Mouse (Mus musculus) limb, embryonic 14.5 days (tissue): ENCODE data around the gene Fam92b. TPM values are rescaled to one million over a fixed set of nuclear protein-coding genes. Genes with fewer than 3 reads are reported as not detected.

Experiments
- ATAC-seq: fragments of 200-750 bp; cut with Nextera tagmentation; 2 replicates; pipeline ENCODE4 v1.8.0; 2017; ENCODE audit warnings: low read depth, moderate number of reproducible peaks, moderate TSS enrichment; ENCODE audit not compliant: low FRiP score
- DNase-seq: peaks from one replicate; pipeline ENCODE4 v3.0.0-alpha.2; 2015; ENCODE audit warnings: low spot score
- H3K27ac ChIP-seq: fragments of 300-500 bp; sonication (generic); replicated peaks from 2 replicates; pipeline ENCODE4 v1.5.1; 2014; ENCODE audit warnings: low read depth, mild to moderate bottlenecking, low read length, moderate library complexity, mixed read lengths
- H3K27me3 ChIP-seq: fragments of 300-500 bp; sonication (generic); 2 replicates; pipeline ENCODE4 v1.6.1; 2014; ENCODE audit warnings: low read length, mixed read lengths; ENCODE audit not compliant: control insufficient read depth, insufficient read depth
- H3K36me3 ChIP-seq: fragments of 300-500 bp; sonication (generic); 2 replicates; pipeline ENCODE4 v1.6.1; 2014; ENCODE audit warnings: mild to moderate bottlenecking, low read length, moderate library complexity, mixed read lengths; ENCODE audit not compliant: control insufficient read depth, insufficient read depth
- H3K4me1 ChIP-seq: fragments of 300-500 bp; sonication (generic); 2 replicates; pipeline ENCODE4 v1.6.1; 2014; ENCODE audit warnings: antibody characterized with exemption, low read length, mixed read lengths; ENCODE audit not compliant: control insufficient read depth, insufficient read depth
- H3K4me2 ChIP-seq: fragments of 300-500 bp; sonication (generic); replicated peaks from 2 replicates; pipeline ENCODE4 v1.6.1; 2014; ENCODE audit warnings: low read depth, mild to moderate bottlenecking, low read length, moderate library complexity; ENCODE audit not compliant: severe bottlenecking
- H3K4me3 ChIP-seq: fragments of 300-500 bp; sonication (generic); replicated peaks from 2 replicates; pipeline ENCODE4 v1.5.1; 2014; ENCODE audit warnings: low read length
- H3K9ac ChIP-seq: fragments of 300-500 bp; sonication (generic); 2 replicates; pipeline ENCODE4 v1.6.1; 2014; ENCODE audit warnings: mild to moderate bottlenecking, low read depth, low read length, moderate library complexity; ENCODE audit not compliant: severe bottlenecking
- H3K9me3 ChIP-seq: fragments of 300-500 bp; sonication (generic); 2 replicates; pipeline ENCODE4 v1.6.1; 2016; ENCODE audit warnings: low read length; ENCODE audit not compliant: control insufficient read depth
- POLR2A ChIP-seq: fragments of 200-500 bp; IDR thresholded peaks from 2 replicates; pipeline ENCODE4 v1.8.0; 2012; ENCODE audit warnings: inconsistent platforms, mild to moderate bottlenecking, moderate library complexity, borderline replicate concordance; ENCODE audit not compliant: insufficient read depth, insufficient read length; ENCODE audit errors: extremely low read depth
- WGBS: fragments of 180-500 bp; shearing (Covaris S2); extraction: QIAGEN DNeasy Blood & Tissue Kit; methylation state at CpG from one replicate; pipeline ENCODE4 v1.1.7; 2014; 5-methylcytosine and 5-hydroxymethylcytosine counted together
- polyA plus RNA-seq, 2 experiments: library from polyadenylated mRNA; depleted of rRNA in 1 of 2; stranded (reverse) in 1 of 2; unstranded in 1 of 2; fragments of >200 nt; fragmentation: Nextera tagmentation in 1 of 2; extraction: Ambion mirVana in 1 of 2; gene quantifications; 2 replicates each; pipeline versions ENCODE4 v1.2.1 to v1.2.3; 2012 to 2014

Fam92b gene
- polyA plus RNA-seq (2012; rRNA removed) = not detected in 2 replicates
- polyA plus RNA-seq (2014; fragmentation: Nextera tagmentation; extraction: Ambion mirVana) = not detected in 2 replicates

GRCm38 (mm10) chr8:120177318-120178123 is at the start of gene Fam92b:
TSS of gene Fam92b (minus strand) at chr8:120177466.
- 2% methylated on average over 21 of the region's 26 CpGs for WGBS
- peaks cover 9% of the 10 kb centered on the region; the same call in 1 of the 2 replicates for H3K27me3 ChIP-seq
- DNase-seq (peak; percentile 80), ATAC-seq (peak; percentile 76)
- H3K4me3 ChIP-seq = no peak within 1 kb of the TSS
- no peaks in the 10 kb centered on the region for H3K36me3 ChIP-seq
- peak within 1 kb of the TSS; percentile 28 for H3K4me2 ChIP-seq
- peak within 1 kb of the TSS; percentile 1; the same call in 1 of the 2 replicates for H3K9ac ChIP-seq
- H3K27ac ChIP-seq = no peak within 1 kb of the TSS
- H3K4me1 ChIP-seq = peaks cover 26% of the 10 kb centered on the region
- no peak for TF ChIP-seq POLR2A
- no peaks in the 10 kb centered on the region for H3K9me3 ChIP-seq

- no peak for TF ChIP-seq POLR2A
- Histone ChIP-seq H3K27me3 (no peaks in the 10 kb centered on the region), H3K4me2 (no peak overlapping the region), H3K27ac (peak overlapping the region; percentile 61), H3K4me1 (peaks cover 59% of the 10 kb centered on the region), H3K9me3 (no peaks in the 10 kb centered on the region), H3K36me3 (no peaks in the 10 kb centered on the region), H3K4me3 (no peak overlapping the region), H3K9ac (no peak overlapping the region)
- DNase-seq (no peak), ATAC-seq (no peak)
- 49% methylated on average over 10 of the region's 10 CpGs for WGBS
These were observed 48.3 kb upstream of the Fam92b start for GRCm38 (mm10) chr8:120225421-120226151.

GRCm38 (mm10) chr8:120224521-120225420 is 47.5 kb upstream of the Fam92b start:
- Histone ChIP-seq H3K4me3 (no peak overlapping the region), H3K36me3 (no peaks in the 10 kb centered on the region), H3K27me3 (no peaks in the 10 kb centered on the region), H3K27ac (peak overlapping the region; percentile 61), H3K9me3 (no peaks in the 10 kb centered on the region), H3K4me2 (no peak overlapping the region), H3K4me1 (peaks cover 50% of the 10 kb centered on the region), H3K9ac (no peak overlapping the region)
- 28% methylated on average over 10 of the region's 11 CpGs for WGBS
- DNase-seq (no peak), ATAC-seq (no peak)
- TF ChIP-seq POLR2A = no peak

- no peaks in the 10 kb centered on the region for H3K36me3 ChIP-seq
- no peak overlapping the region for H3K4me3 ChIP-seq
- no peaks in the 10 kb centered on the region for H3K27me3 ChIP-seq
- DNase-seq = no peak
- no peak overlapping the region for H3K27ac ChIP-seq
- ATAC-seq = no peak
- peaks cover 46% of the 10 kb centered on the region for H3K4me1 ChIP-seq
- H3K9ac ChIP-seq = no peak overlapping the region
- WGBS = 19% methylated on average over 11 of the region's 11 CpGs
- H3K4me2 ChIP-seq = no peak overlapping the region
- H3K9me3 ChIP-seq = no peaks in the 10 kb centered on the region
- TF ChIP-seq POLR2A = no peak
These were observed 45.3 kb upstream of the Fam92b start for GRCm38 (mm10) chr8:120222548-120222947.
